Mouse (Mus musculus) limb, embryonic 15.5 days (tissue): ENCODE measurements around the gene Postn. TPM values are rescaled to one million over a fixed set of nuclear protein-coding genes. Genes with fewer than 3 reads are reported as not detected.

Experiments used
- ATAC-seq: fragments of 200-750 bp; cut with Nextera tagmentation; 2 replicates; pipeline ENCODE4 v1.8.0; 2017; ENCODE audit warnings: low read depth, moderate TSS enrichment; ENCODE audit not compliant: insufficient number of reproducible peaks, low FRiP score, low TSS enrichment
- H3K27ac ChIP-seq: fragments of 300-500 bp; sonication (generic); 2 replicates; pipeline ENCODE4 v1.5.1; 2015; ENCODE audit warnings: moderate library complexity, mild to moderate bottlenecking, inconsistent platforms
- H3K27me3 ChIP-seq: fragments of 300-500 bp; sonication (generic); 2 replicates; pipeline ENCODE4 v1.6.1; 2015; ENCODE audit warnings: inconsistent platforms
- H3K36me3 ChIP-seq: fragments of 300-500 bp; sonication (generic); 2 replicates; pipeline ENCODE4 v1.6.1; 2015; ENCODE audit warnings: inconsistent platforms
- H3K4me1 ChIP-seq: fragments of 300-500 bp; sonication (generic); 2 replicates; pipeline ENCODE4 v1.6.1; 2015; ENCODE audit warnings: inconsistent platforms
- H3K4me2 ChIP-seq: fragments of 300-500 bp; sonication (generic); 2 replicates; pipeline ENCODE4 v1.6.1; 2015; ENCODE audit warnings: mild to moderate bottlenecking, inconsistent platforms
- H3K4me3 ChIP-seq: fragments of 300-500 bp; sonication (generic); 2 replicates; pipeline ENCODE4 v1.5.1; 2015; ENCODE audit warnings: mild to moderate bottlenecking, inconsistent platforms
- H3K9ac ChIP-seq: fragments of 300-500 bp; sonication (generic); 2 replicates; pipeline ENCODE4 v1.6.1; 2015; ENCODE audit warnings: inconsistent platforms
- H3K9me3 ChIP-seq: fragments of 300-500 bp; sonication (generic); 2 replicates; pipeline ENCODE4 v1.6.1; 2016; ENCODE audit warnings: inconsistent platforms
- WGBS: fragments of 180-500 bp; shearing (Covaris S2); methylation state at CpG from one replicate; pipeline ENCODE4 v1.1.7; 2015; 5-methylcytosine and 5-hydroxymethylcytosine counted together
- polyA plus RNA-seq: library from polyadenylated mRNA; unstranded; fragments of >200 nt; fragmentation: Nextera tagmentation; extraction: Ambion mirVana; gene quantifications from 2 replicates; pipeline ENCODE4 v1.2.1, GENCODE M21; 2015

The Postn gene
- polyA plus RNA-seq, 1 experiment from 2014 or later = 726 TPM

GRCm38 (mm10) chr3:54399321-54399720 lies 38.4 kb downstream of the Postn start:
- ATAC-seq = no peak
- no peaks in the 10 kb centered on the region for H3K9me3 ChIP-seq
- H3K4me1 ChIP-seq = no peaks in the 10 kb centered on the region
- 17% methylated on average over 2 of the region's 2 CpGs for WGBS
- H3K36me3 ChIP-seq = no peaks in the 10 kb centered on the region
- H3K4me3 ChIP-seq = no peak overlapping the region
- H3K9ac ChIP-seq = no peak overlapping the region
- H3K4me2 ChIP-seq = no peak overlapping the region
- no peak overlapping the region for H3K27ac ChIP-seq
- H3K27me3 ChIP-seq = no peaks in the 10 kb centered on the region

- ATAC-seq = no peak
Measured at GRCm38 (mm10) chr3:54399911-54400310, 39.0 kb downstream of the Postn start.

GRCm38 (mm10) chr3:54400617-54401016 lies 39.7 kb downstream of the Postn start:
- no peaks in the 10 kb centered on the region for H3K27me3 ChIP-seq
- WGBS = 53% methylated on average over 1 of the region's 1 CpGs
- H3K9ac ChIP-seq = no peak overlapping the region
- no peak overlapping the region for H3K27ac ChIP-seq
- no peak for ATAC-seq
- no peaks in the 10 kb centered on the region for H3K4me1 ChIP-seq
- H3K36me3 ChIP-seq = no peaks in the 10 kb centered on the region
- H3K4me2 ChIP-seq = no peak overlapping the region
- H3K9me3 ChIP-seq = no peaks in the 10 kb centered on the region
- no peak overlapping the region for H3K4me3 ChIP-seq

More at GRCm38 (mm10) chr3:54399911-54400310, 39.0 kb downstream of the Postn start:
- Histone ChIP-seq H3K27me3 (no peaks in the 10 kb centered on the region), H3K9ac (no peak overlapping the region), H3K4me1 (no peaks in the 10 kb centered on the region), H3K4me2 (no peak overlapping the region), H3K4me3 (no peak overlapping the region), H3K27ac (0 out of 2 replicates have a peak overlapping the region, but pooled peaks have one; percentile 24), H3K9me3 (no peaks in the 10 kb centered on the region), H3K36me3 (no peaks in the 10 kb centered on the region)
- WGBS = 21% methylated on average over 2 of the region's 2 CpGs

- 78% methylated on average over 5 of the region's 5 CpGs for WGBS
- H3K9ac ChIP-seq = no peak overlapping the region
- no peaks in the 10 kb centered on the region for H3K9me3 ChIP-seq
- H3K4me2 ChIP-seq = no peak overlapping the region
- H3K27ac ChIP-seq = no peak overlapping the region
- ATAC-seq = no peak
- no peak overlapping the region for H3K4me3 ChIP-seq
- H3K36me3 ChIP-seq = no peaks in the 10 kb centered on the region
- no peaks in the 10 kb centered on the region for H3K27me3 ChIP-seq
- no peaks in the 10 kb centered on the region for H3K4me1 ChIP-seq
Measured at GRCm38 (mm10) chr3:54401706-54402105, 40.8 kb downstream of the Postn start.

GRCm38 (mm10) chr3:54403791-54404190 lies 42.9 kb downstream of the Postn start:
- Histone ChIP-seq H3K9ac (no peak overlapping the region), H3K27ac (no peak overlapping the region), H3K9me3 (no peaks in the 10 kb centered on the region), H3K4me2 (no peak overlapping the region), H3K27me3 (no peaks in the 10 kb centered on the region), H3K4me3 (no peak overlapping the region), H3K4me1 (no peaks in the 10 kb centered on the region), H3K36me3 (no peaks in the 10 kb centered on the region)
- WGBS = 36% methylated on average over 3 of the region's 3 CpGs
- ATAC-seq = no peak

- Histone ChIP-seq H3K27me3 (no peaks in the 10 kb centered on the region), H3K4me3 (no peak overlapping the region), H3K9ac (no peak overlapping the region), H3K27ac (no peak overlapping the region), H3K36me3 (no peaks in the 10 kb centered on the region), H3K9me3 (no peaks in the 10 kb centered on the region), H3K4me1 (peaks cover 6% of the 10 kb centered on the region; the same call in 1 of the 2 replicates), H3K4me2 (no peak overlapping the region)
- WGBS = 45% methylated on average over 2 of the region's 2 CpGs
- no peak for ATAC-seq
Measured at GRCm38 (mm10) chr3:54406567-54406966, 45.7 kb downstream of the Postn start.

- H3K4me1 ChIP-seq = peaks cover 16% of the 10 kb centered on the region
- H3K4me3 ChIP-seq = no peak overlapping the region
- H3K27ac ChIP-seq = peak overlapping the region; percentile 43
- H3K9ac ChIP-seq = no peak overlapping the region
- WGBS = 61% methylated on average over 3 of the region's 3 CpGs
- no peaks in the 10 kb centered on the region for H3K9me3 ChIP-seq
- H3K4me2 ChIP-seq = no peak overlapping the region
- no peaks in the 10 kb centered on the region for H3K36me3 ChIP-seq
- no peaks in the 10 kb centered on the region for H3K27me3 ChIP-seq
- ATAC-seq = no peak
Measured at GRCm38 (mm10) chr3:54411052-54411451, 50.1 kb downstream of the Postn start.

GRCm38 (mm10) chr3:54412885-54413583 lies 52.1 kb downstream of the Postn start:
- peak overlapping the region; percentile 82 for H3K27ac ChIP-seq
- H3K9ac ChIP-seq = no peak overlapping the region
- ATAC-seq = peak; percentile 69; the same call in 1 of the 2 replicates
- H3K4me3 ChIP-seq = no peak overlapping the region
- H3K4me1 ChIP-seq = peaks cover 16% of the 10 kb centered on the region
- H3K4me2 ChIP-seq = no peak overlapping the region
- no peaks in the 10 kb centered on the region for H3K36me3 ChIP-seq
- no peaks in the 10 kb centered on the region for H3K9me3 ChIP-seq
- H3K27me3 ChIP-seq = no peaks in the 10 kb centered on the region
- 31% methylated on average over 7 of the region's 7 CpGs for WGBS

GRCm38 (mm10) chr3:54413584-54413897 lies 52.6 kb downstream of the Postn start:
- peaks cover 16% of the 10 kb centered on the region for H3K4me1 ChIP-seq
- no peak overlapping the region for H3K9ac ChIP-seq
- H3K27me3 ChIP-seq = no peaks in the 10 kb centered on the region
- 49% methylated on average over 1 of the region's 1 CpGs for WGBS
- H3K4me2 ChIP-seq = no peak overlapping the region
- H3K36me3 ChIP-seq = no peaks in the 10 kb centered on the region
- no peaks in the 10 kb centered on the region for H3K9me3 ChIP-seq
- no peak overlapping the region for H3K4me3 ChIP-seq
- H3K27ac ChIP-seq = peak overlapping the region; percentile 82
- no peak for ATAC-seq

GRCm38 (mm10) chr3:54414386-54414785 lies 53.5 kb downstream of the Postn start:
- Histone ChIP-seq H3K36me3 (no peaks in the 10 kb centered on the region), H3K4me1 (peaks cover 16% of the 10 kb centered on the region), H3K27me3 (no peaks in the 10 kb centered on the region), H3K4me2 (no peak overlapping the region), H3K9me3 (no peaks in the 10 kb centered on the region), H3K27ac (peak overlapping the region; percentile 30; the same call in 1 of the 2 replicates), H3K9ac (no peak overlapping the region), H3K4me3 (no peak overlapping the region)
- 59% methylated on average over 1 of the region's 1 CpGs for WGBS
- ATAC-seq = no peak

- H3K27ac ChIP-seq = no peak overlapping the region
Measured at GRCm38 (mm10) chr3:54417833-54418386, 57.0 kb downstream of the Postn start.

GRCm38 (mm10) chr3:54420189-54420928 lies 59.5 kb downstream of the Postn start:
- H3K27me3 ChIP-seq = no peaks in the 10 kb centered on the region
- no peaks in the 10 kb centered on the region for H3K9me3 ChIP-seq
- peak overlapping the region; percentile 38; the same call in 1 of the 2 replicates for H3K27ac ChIP-seq
- ATAC-seq = no peak
- no peaks in the 10 kb centered on the region for H3K4me1 ChIP-seq
- no peak overlapping the region for H3K9ac ChIP-seq
- no peak overlapping the region for H3K4me3 ChIP-seq
- H3K36me3 ChIP-seq = no peaks in the 10 kb centered on the region
- WGBS = 43% methylated on average over 10 of the region's 10 CpGs
- H3K4me2 ChIP-seq = no peak overlapping the region

More at GRCm38 (mm10) chr3:54417833-54418386, 57.0 kb downstream of the Postn start:
- H3K4me1 ChIP-seq = 0 out of 2 replicates have a peak, but pooled peaks cover 3% of the 10 kb centered on the region
- H3K36me3 ChIP-seq = no peaks in the 10 kb centered on the region
- no peak for ATAC-seq
- no peaks in the 10 kb centered on the region for H3K27me3 ChIP-seq
- H3K9ac ChIP-seq = no peak overlapping the region
- H3K4me3 ChIP-seq = no peak overlapping the region
- 46% methylated on average over 6 of the region's 6 CpGs for WGBS
- H3K9me3 ChIP-seq = no peaks in the 10 kb centered on the region
- no peak overlapping the region for H3K4me2 ChIP-seq
